Mouse (Mus musculus): ENCODE measurements around the gene Fibin.

DNA sequence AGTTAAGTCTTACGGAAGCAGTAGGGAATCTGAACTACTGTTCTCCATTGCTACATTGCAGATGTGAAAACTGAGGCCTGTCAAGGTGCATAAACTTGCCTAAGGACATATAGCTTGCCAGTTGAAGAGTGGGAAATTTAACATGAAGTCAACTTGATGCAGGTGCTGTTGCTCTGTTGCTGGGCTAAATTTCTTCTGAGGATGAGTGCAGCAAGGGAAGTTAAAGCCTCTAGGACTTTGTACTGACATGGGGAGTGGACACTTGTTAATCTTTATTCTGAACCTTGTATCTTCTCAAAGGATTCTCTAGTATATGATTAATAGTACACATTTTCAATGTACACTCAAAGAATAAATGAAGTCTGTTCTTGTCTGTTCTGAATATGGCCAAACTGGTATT, 13.7 kb upstream of the Fibin start:
- TF ChIP-seq CTCF (IDR thresholded peaks at IDR 0.05; ENCODE audit: low read depth), result no peak
- no peak for TF ChIP-seq EP300 (IDR thresholded peaks at IDR 0.05; ENCODE audit: low read depth)
